Mouse (Mus musculus) C2C12 (cell line): ENCODE results near the gene Kif1bp. TPM values are rescaled to one million over a fixed set of nuclear protein-coding genes. Genes with fewer than 3 reads are reported as not detected.

ENCODE experiments used
- H3K27me3 ChIP-seq: one replicate; pipeline ENCODE4 v1.6.1; 2011; ENCODE audit not compliant: control insufficient read depth, insufficient read depth, insufficient read length
- H3K36me3 ChIP-seq: one replicate; pipeline ENCODE4 v1.6.1; 2011; ENCODE audit not compliant: control insufficient read depth, insufficient read depth
- H3K4me3 ChIP-seq: one replicate; pipeline ENCODE4 v1.5.1; 2011; ENCODE audit warnings: mild to moderate bottlenecking, control low read depth; ENCODE audit not compliant: poor library complexity, insufficient read depth, severe bottlenecking
- H3K79me2 ChIP-seq: one replicate; pipeline ENCODE4 v1.6.1; 2011; ENCODE audit not compliant: control insufficient read depth, insufficient read depth
- H3K79me3 ChIP-seq: one replicate; pipeline ENCODE4 v1.6.1; 2011; ENCODE audit warnings: low read depth, control low read depth
- H3ac ChIP-seq: one replicate; pipeline ENCODE3; 2011; ENCODE audit warnings: low read depth; ENCODE audit not compliant: control insufficient read depth, insufficient read length
- CEBPB ChIP-seq: IDR thresholded peaks from one replicate; pipeline ENCODE4 v1.6.1; 2011; ENCODE audit warnings: low read depth, mild to moderate bottlenecking, control low read depth, moderate library complexity
- CTCF ChIP-seq: IDR thresholded peaks from one replicate; pipeline ENCODE4 v1.5.1; 2011; ENCODE audit not compliant: control insufficient read depth, insufficient read depth, insufficient read length
- FOSL1 ChIP-seq: IDR thresholded peaks from one replicate; pipeline ENCODE4 v1.8.0; 2011; ENCODE audit warnings: mild to moderate bottlenecking, low read length; ENCODE audit not compliant: poor library complexity, insufficient read depth, severe bottlenecking
- MAX ChIP-seq: IDR thresholded peaks from one replicate; pipeline ENCODE4 v1.6.1; 2011; ENCODE audit warnings: mild to moderate bottlenecking, control low read depth
- MYOD1 ChIP-seq: IDR thresholded peaks from one replicate; pipeline ENCODE4 v1.6.1; 2011; ENCODE audit warnings: low read depth; ENCODE audit not compliant: control insufficient read depth, insufficient read length
- MYOG ChIP-seq: IDR thresholded peaks from one replicate; pipeline ENCODE4 v1.6.1; 2011; ENCODE audit not compliant: control insufficient read depth, insufficient read length; ENCODE audit errors: extremely low read depth
- USF1 ChIP-seq: IDR thresholded peaks from one replicate; pipeline ENCODE4 v1.6.1; 2011; ENCODE audit warnings: low read depth, mild to moderate bottlenecking, control low read depth, moderate library complexity
- polyA plus RNA-seq: library from polyadenylated mRNA; unstranded; fragments of >200 nt; fragmentation: generic; extraction: Trizol; gene quantifications from one replicate; pipeline ENCODE4 v1.2.1, GENCODE M21; 2012; ENCODE audit warnings: missing spikeins

Gene Kif1bp
- polyA plus RNA-seq, 1 experiment, result 21.5 TPM

- H3ac ChIP-seq, result no peak overlapping the region
- peaks cover 74% of the 10 kb centered on the region for H3K36me3 ChIP-seq
- TF ChIP-seq MAX (no peak), USF1 (no peak), CTCF (no peak), MYOD1 (no peak), FOSL1 (no peak), MYOG (no peak), CEBPB (no peak)
- no peak overlapping the region for H3K4me3 ChIP-seq
- no peaks in the 10 kb centered on the region for H3K79me3 ChIP-seq
- H3K79me2 ChIP-seq, result no peaks in the 10 kb centered on the region
- H3K27me3 ChIP-seq, result no peaks in the 10 kb centered on the region
Measured at GRCm38 (mm10) chr10:62570126-62570871, 8.0 kb downstream of the Kif1bp start.

- H3K79me3 ChIP-seq, result no peaks in the 10 kb centered on the region
- H3K79me2 ChIP-seq, result no peaks in the 10 kb centered on the region
- no peak overlapping the region for H3ac ChIP-seq
- no peaks in the 10 kb centered on the region for H3K27me3 ChIP-seq
- TF ChIP-seq CEBPB (no peak), FOSL1 (no peak), MYOD1 (no peak), USF1 (no peak), MYOG (no peak), MAX (no peak)
- H3K36me3 ChIP-seq, result peaks cover 73% of the 10 kb centered on the region
- H3K4me3 ChIP-seq, result no peak overlapping the region
Measured at GRCm38 (mm10) chr10:62568861-62569260, 9.4 kb downstream of the Kif1bp start.

- Histone ChIP-seq H3K4me3 (no peak overlapping the region), H3ac (no peak overlapping the region), H3K27me3 (no peaks in the 10 kb centered on the region), H3K79me3 (no peaks in the 10 kb centered on the region), H3K36me3 (peaks cover 31% of the 10 kb centered on the region), H3K79me2 (no peaks in the 10 kb centered on the region)
- TF ChIP-seq MYOD1 (no peak), CTCF (peak; percentile 50)
Measured at GRCm38 (mm10) chr10:62557736-62558135, 20.5 kb downstream of the Kif1bp start.

GRCm38 (mm10) chr10:62556558-62556901 is 21.7 kb downstream of the Kif1bp start:
- Histone ChIP-seq H3K36me3 (peaks cover 19% of the 10 kb centered on the region), H3K27me3 (no peaks in the 10 kb centered on the region), H3ac (no peak overlapping the region), H3K79me3 (no peaks in the 10 kb centered on the region), H3K4me3 (no peak overlapping the region), H3K79me2 (no peaks in the 10 kb centered on the region)
- no peak for TF ChIP-seq MYOG
- TF ChIP-seq MAX, result no peak
- TF ChIP-seq CTCF, result no peak
- no peak for TF ChIP-seq FOSL1
- no peak for TF ChIP-seq USF1
- no peak for TF ChIP-seq CEBPB
- TF ChIP-seq MYOD1, result no peak

GRCm38 (mm10) chr10:62555705-62556557 is 22.3 kb downstream of the Kif1bp start:
- H3K4me3 ChIP-seq, result no peak overlapping the region
- H3K36me3 ChIP-seq, result peaks cover 17% of the 10 kb centered on the region
- no peaks in the 10 kb centered on the region for H3K79me3 ChIP-seq

More at GRCm38 (mm10) chr10:62555705-62556557, 22.3 kb downstream of the Kif1bp start:
- no peak overlapping the region for H3ac ChIP-seq
- H3K27me3 ChIP-seq, result no peaks in the 10 kb centered on the region
- TF ChIP-seq MYOG (no peak), MAX (no peak), MYOD1 (no peak), USF1 (no peak), CEBPB (no peak), CTCF (no peak), FOSL1 (no peak)
- H3K79me2 ChIP-seq, result no peaks in the 10 kb centered on the region
